1 mouse cellular context compared by ENCODE assay signal in genomic region chr1:134290909-134291308, GRCm38 (mm10).
TF ChIP-seq lines count a peak whose summit lies in the region.

No protein-coding gene starts in this region.

TF ChIP-seq in MEL, 35 proteins besides CTCF, POLR2A, EP300 and RAD21 (continued from another document):
- peak; percentile 65 for TF ChIP-seq SMC3 (IDR thresholded peaks at IDR 0.05; ENCODE audit: low read depth, low read length)
- TF ChIP-seq ZC3H11A (IDR thresholded peaks at IDR 0.05; ENCODE audit: low read depth, low read length) = peak; percentile 52
